Mouse (Mus musculus): ENCODE results near the gene Mettl5.

- TF ChIP-seq POLR2A (IDR thresholded peaks at IDR 0.05; ENCODE audit: insufficient read depth, low read length): no peak
- no peak for TF ChIP-seq CTCF (IDR thresholded peaks at IDR 0.05; ENCODE audit: low read depth, low read length)
- TF ChIP-seq EP300 (IDR thresholded peaks at IDR 0.05; ENCODE audit: insufficient read depth, low read depth, low read length): no peak
These were observed 62.2 kb downstream of the Mettl5 start for GRCm38 (mm10) chr2:69823129-69823677.

All from ES-Bruce4 (cell line).